ENCODE assay signal across 1 mouse cellular context in genomic region chr8:83971661-83972060, GRCm38 (mm10).
TF ChIP-seq lines count a peak whose summit lies in the region.

No protein-coding gene starts in this region.

TF ChIP-seq in CH12.LX, 34 proteins besides CTCF, POLR2A, EP300 and RAD21 (continued from another document):
- TF ChIP-seq NRF1 (IDR thresholded peaks at IDR 0.05; ENCODE audit: low read depth, low read length) = no peak
- no peak for TF ChIP-seq E2F4 (IDR thresholded peaks at IDR 0.05; ENCODE audit: insufficient replicate concordance, low read depth, low read length)
- no peak for TF ChIP-seq SIN3A (IDR thresholded peaks at IDR 0.05; ENCODE audit: low read length)
- no peak for TF ChIP-seq CHD2 (IDR thresholded peaks at IDR 0.05; ENCODE audit: low read length)
- no peak for TF ChIP-seq SMC3 (IDR thresholded peaks at IDR 0.05; ENCODE audit: low read depth, low read length)
- no peak for TF ChIP-seq JUND (conservative IDR thresholded peaks at IDR 0.05; ENCODE audit: low read depth, low read length)
- TF ChIP-seq ETS1 (conservative IDR thresholded peaks at IDR 0.05; ENCODE audit: low read depth, low read length) = no peak
- no peak for TF ChIP-seq ZMIZ1 (IDR thresholded peaks at IDR 0.05; ENCODE audit: low read depth, low read length)
- TF ChIP-seq IRF4 (IDR thresholded peaks at IDR 0.05; ENCODE audit: low read depth, low read length) = no peak
- TF ChIP-seq CHD1 (IDR thresholded peaks at IDR 0.05; ENCODE audit: low read depth, low read length) = no peak
- TF ChIP-seq MAZ (IDR thresholded peaks at IDR 0.05; ENCODE audit: low read depth, low read length) = no peak
- TF ChIP-seq ZC3H11A (IDR thresholded peaks at IDR 0.05; ENCODE audit: low read depth, low read length) = no peak
- no peak for TF ChIP-seq NELFE (IDR thresholded peaks at IDR 0.05; ENCODE audit: low read depth, low read length)
